Mouse (Mus musculus) forebrain, embryonic 16.5 days (tissue): ENCODE data around the gene Gtf3c1. TPM values are rescaled to one million over a fixed set of nuclear protein-coding genes. Genes with fewer than 3 reads are reported as not detected.

ENCODE experiments used
- polyA plus RNA-seq: library from polyadenylated mRNA; unstranded; fragments of >200 nt; fragmentation: Nextera tagmentation; extraction: Ambion mirVana; gene quantifications from 2 replicates; pipeline ENCODE4 v1.2.1, GENCODE M21; 2015

Gene Gtf3c1
- polyA plus RNA-seq, 1 experiment from 2014 or later, result 42.4 TPM

Other genes with a start within 250 kb of the Gtf3c1 start
- gene Nsmce1, start 216.2 kb downstream of the Gtf3c1 start, polyA plus RNA-seq, result 114 and 120 TPM in 2 replicates
- gene Il4ra, start 155.7 kb downstream of the Gtf3c1 start, polyA plus RNA-seq, result 2.4 and 2.5 TPM in 2 replicates
- gene Il21r, start 104.4 kb downstream of the Gtf3c1 start, polyA plus RNA-seq, result 0.22 and 0.37 TPM in 2 replicates
- gene D430042O09Rik, start 108 bp upstream of the Gtf3c1 start, polyA plus RNA-seq, result 9.5 and 10.2 TPM in 2 replicates